Mouse (Mus musculus): ENCODE measurements around the gene Zfp574. TPM values are rescaled to one million over a fixed set of nuclear protein-coding genes. Genes with fewer than 3 reads are reported as not detected.

Gene Zfp574
- total RNA-seq, 1 experiment from 2014 or later, result 23.3 TPM

- peak; percentile 52 for DNase-seq
These were observed 486 bp downstream of the Zfp574 start for GRCm38 (mm10) chr7:25072716-25073390.

DNA sequence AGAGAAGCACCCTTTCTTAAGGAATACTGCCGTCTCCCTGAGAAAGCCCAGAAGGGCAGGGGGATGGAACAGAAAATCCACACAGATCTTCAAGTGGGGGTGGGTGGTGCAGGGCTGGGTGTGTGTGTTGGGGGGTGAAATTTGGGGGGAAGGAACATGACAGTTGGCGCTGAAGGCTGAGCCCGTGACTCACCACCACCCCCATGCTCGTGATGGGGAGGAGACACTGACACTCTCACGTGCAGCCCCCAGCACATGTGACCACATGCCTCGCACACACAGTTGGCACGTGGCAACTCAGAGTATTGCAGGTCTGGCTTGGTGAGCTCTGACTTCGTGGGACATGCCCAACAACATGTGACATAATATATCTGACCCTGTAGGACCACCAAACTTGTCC is 1.6 kb downstream of the Zfp574 start:
- DNase-seq, result no peak

DNA sequence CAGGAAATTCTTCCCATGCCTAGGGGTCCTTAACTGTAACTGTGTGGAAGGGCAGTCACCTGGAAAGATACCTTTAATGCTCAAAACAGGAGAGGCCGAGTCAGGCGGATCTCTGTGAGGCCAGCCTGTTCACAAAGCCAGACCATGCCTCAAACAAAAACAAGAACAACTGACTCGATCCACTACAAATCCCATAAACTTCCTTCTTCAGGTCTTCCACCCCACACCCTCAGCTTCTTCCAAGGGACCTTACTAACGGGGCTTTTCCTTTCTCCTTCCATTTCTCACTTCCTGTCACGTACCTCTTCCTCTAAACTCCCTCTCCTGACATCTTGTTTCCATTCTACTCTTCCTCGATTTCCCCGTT is 3.9 kb downstream of the Zfp574 start:
- DNase-seq, result no peak

DNA sequence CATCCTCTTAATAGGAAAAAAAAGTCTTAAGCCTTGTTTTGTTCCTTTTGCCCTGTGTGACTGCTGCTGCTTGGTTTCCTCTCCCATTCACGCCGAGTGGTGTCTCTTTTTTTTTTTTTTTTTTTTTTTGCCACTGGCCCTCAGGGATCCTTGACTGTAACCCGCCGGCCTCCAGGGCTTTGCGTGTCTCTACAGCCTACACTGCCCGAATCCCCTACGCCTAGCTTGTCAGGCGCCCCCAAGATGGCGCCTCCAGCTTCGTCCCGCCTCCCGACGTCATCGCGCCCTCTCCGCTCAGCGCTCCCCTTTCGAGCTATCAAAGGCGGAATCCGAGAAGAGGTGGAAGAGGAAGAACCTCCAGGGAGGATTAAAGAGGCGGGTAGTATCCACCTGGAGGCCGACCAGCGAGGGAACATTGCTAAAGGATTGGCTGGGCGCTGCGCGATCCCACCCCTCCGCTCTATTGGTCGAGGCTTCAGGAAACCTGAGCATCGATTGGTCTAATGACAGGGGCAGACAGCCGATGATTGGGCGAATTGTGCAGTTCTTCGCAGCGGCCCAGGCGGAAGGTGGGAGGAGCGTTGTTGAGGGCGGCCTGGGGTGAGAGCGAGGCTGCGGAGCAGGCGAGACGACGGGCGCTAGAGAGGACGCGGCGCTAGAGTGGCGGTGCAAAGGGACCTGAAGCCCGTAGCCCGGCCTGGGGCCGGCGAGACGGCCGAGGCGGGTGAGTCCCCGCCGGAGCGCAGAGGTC is 4.5 kb downstream of the Zfp574 start:
- DNase-seq, result peak; percentile 95

DNA sequence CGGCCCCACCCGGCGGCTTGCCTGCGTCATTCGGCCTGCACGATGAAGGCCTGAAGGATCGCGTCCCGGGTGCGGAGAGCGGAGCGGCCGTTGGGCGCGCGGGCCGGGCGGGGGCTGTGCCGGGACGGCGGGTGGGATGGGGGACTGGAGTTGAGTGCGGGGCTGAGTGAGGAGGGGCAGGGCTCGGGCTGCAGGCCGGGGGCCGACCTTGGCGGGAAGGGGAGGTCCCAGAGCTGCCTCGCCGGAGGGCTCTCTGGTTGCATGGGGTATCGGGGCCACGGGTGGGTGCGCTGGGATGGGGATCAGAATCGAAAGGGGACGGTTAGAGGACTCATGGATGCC is 5.0 kb downstream of the Zfp574 start:
- no peak for DNase-seq

DNA sequence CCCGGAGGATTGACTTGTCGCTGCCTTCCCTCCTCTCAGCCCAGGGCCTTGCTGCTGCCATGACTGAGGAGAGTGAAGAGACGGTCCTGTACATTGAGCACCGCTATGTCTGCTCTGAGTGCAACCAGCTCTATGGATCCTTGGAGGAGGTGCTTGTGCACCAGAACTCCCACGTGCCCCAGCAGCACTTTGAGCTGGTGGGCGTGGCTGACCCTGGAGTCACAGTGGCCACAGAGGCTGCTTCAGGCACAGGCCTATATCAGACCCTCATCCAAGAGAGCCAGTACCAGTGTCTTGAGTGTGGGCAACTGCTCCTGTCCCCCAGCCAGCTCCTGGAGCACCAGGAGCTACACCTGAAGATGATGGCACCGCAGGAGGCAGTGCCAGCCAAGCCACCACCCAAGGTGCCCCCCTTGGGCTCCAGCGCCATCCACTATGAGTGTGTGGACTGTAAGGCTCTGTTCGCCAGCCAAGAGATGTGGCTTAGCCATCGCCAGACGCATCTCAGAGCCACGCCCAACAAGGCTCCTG is 7.2 kb downstream of the Zfp574 start:
- DNase-seq, result no peak

GRCm38 (mm10) chr7:25080431-25080830 is 8.1 kb downstream of the Zfp574 start:
- DNase-seq, result no peak

DNA sequence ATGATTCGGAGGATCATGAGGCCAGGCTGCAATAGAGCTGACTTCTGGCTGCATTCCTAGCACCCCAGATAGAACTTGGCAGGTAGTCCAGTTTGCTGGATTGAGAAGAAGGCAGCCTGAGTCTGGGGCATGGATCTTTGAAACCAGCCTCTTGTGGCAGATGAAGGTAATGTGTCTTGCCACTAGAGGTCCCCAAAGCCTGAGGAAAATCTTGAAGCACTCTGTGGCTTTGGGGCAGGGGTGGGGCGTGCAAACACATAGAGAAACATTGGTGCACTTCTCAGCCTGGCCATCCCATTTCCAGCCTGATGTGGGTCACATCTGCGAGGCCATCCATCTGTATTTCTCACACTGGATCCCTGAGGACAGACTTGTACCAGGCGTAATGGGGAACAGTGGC is 10.1 kb downstream of the Zfp574 start:
- no peak for DNase-seq

- no peak for DNase-seq
These were observed 12.3 kb downstream of the Zfp574 start for GRCm38 (mm10) chr7:25084621-25085020.

DNA sequence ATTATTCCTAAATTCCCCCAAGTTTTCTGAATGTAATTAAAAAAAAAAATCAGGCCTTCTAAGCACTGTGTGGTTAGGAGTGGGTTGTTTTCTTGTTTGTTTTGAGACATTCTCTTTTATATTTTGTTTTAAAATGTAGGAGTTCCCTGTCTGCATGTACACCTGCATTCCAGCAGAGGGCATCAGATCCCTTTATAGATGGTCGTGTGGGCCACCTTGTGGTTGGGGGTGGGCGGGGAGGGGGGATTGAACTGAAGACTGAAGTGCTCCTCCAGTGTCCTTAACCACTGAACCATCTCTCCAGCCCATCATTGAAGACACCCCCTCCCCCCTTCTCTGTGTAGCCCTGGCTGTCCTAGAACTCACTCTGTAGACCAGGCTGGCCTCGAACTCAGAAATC is 14.3 kb downstream of the Zfp574 start:
- no peak for DNase-seq

- DNase-seq, result no peak
These were observed 15.0 kb downstream of the Zfp574 start for GRCm38 (mm10) chr7:25087256-25087912.

DNA sequence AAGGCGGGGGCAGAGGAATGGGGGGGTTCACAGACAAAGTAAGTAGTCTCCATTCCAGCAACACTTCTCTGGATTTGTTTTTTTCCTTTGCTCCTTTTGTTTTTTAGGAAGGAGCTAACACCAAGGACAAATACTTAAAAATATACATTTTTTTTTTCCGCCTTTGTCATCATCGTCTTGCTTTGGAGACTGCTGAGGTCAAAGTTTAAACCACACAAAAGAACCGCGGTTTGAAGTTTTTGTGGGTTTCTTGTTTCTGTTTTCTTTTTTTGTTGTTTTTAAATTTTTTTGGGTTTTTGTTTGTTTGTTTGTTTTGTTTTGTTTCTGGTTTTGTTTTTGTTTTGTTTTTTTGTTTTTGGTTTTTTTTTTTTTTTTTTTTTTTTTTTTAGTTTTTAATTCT is 15.6 kb downstream of the Zfp574 start:
- no peak for DNase-seq

- DNase-seq, result no peak
These were observed 16.2 kb downstream of the Zfp574 start for GRCm38 (mm10) chr7:25088531-25088930.

DNA sequence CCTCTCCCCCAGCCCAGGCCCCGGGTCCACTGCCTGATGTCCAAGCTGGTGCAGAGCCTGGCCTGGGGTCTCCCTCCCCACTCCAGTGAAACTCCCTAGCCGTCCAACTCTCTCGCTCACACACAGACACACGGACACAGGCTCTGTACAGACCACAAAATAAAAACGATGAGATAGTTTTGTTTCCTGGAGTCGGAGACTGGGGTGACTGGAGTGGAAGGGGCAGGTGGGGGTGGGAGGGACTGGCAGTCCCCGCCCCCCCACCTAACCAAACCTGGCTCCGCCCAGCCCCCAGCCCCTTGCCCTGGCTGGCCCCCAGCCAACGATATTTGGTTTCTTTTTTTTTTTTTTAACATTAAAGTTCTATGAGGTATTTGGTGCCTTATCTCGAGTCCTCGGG is 16.6 kb downstream of the Zfp574 start:
- DNase-seq, result no peak

GRCm38 (mm10) chr7:25089875-25090274 is 17.5 kb downstream of the Zfp574 start:
- no peak for DNase-seq

DNA sequence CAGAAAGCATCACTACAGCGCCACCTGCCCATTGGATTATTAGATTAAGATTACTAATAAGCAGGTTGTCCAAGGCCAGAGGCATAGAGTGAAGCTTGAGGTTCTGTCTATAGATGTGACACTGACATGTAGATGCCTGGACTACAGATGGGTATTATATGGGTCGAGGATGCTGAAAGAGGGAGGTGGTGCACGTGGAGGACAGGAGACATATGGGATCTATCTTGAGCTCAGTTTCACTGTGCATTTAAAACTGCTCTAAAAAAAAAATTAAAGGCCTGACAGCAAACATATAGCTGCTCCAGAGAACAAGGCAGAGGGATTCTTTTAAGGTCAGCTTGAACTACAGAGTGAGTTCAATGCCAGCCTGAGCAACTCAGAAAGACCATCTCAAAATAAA is 25.8 kb downstream of the Zfp574 start:
- no peak for DNase-seq

DNA sequence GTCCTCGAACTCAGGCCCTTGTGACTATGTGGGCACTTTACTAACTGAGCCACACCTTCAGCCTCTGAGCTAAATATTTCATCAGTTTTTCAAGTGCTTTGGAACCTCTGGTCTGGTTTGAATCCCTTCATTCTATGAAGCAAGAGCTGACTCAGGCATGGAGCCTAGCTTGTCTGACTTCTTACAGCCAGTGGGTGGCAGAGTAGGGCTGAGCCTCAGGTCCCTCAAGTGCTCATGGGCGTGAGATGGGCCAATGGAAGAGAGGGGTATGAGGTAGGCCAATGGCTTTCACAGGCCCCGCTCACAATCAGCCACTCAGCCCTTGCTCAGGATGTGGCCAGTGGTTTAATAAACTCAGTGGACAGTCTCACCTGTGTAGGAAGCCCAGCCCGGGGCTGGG is 27.2 kb downstream of the Zfp574 start:
- no peak for DNase-seq

DNA sequence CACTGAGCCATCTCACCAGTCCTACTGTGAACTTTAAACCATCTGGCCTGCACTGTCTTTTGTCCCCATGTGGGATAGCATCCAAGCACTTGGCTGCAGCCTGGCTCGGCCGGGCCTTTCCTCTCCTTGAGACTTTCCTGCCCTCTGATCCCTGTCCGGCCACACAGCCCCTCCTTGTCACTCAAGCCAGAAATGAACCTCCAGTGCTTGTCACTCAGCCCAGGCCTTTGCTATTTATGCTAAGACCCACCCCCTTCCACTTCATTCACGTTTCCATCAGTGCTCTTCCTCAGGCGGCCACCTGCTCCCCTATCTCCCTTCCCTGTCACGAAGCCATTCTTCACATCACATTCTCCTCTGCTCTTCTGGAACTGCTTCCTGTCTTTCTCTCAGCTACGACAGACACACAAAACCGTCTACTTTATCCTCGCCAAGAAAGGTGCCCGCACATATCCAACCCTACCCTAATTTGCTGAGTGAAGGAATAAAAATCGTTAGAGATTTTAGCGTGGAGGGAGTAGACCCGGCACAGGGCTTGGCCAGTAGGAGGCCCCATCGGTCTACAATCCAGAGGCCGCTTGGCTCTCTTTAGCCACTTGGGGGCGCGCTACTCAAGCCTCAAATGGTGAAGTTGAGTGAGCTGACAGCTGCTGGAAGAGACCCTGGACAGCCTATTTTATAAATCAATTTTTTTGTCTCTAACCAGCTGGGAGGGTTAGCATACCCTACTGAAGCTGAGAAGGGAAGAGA is 33.2 kb downstream of the Zfp574 start:
- peak; percentile 80 for DNase-seq

DNA sequence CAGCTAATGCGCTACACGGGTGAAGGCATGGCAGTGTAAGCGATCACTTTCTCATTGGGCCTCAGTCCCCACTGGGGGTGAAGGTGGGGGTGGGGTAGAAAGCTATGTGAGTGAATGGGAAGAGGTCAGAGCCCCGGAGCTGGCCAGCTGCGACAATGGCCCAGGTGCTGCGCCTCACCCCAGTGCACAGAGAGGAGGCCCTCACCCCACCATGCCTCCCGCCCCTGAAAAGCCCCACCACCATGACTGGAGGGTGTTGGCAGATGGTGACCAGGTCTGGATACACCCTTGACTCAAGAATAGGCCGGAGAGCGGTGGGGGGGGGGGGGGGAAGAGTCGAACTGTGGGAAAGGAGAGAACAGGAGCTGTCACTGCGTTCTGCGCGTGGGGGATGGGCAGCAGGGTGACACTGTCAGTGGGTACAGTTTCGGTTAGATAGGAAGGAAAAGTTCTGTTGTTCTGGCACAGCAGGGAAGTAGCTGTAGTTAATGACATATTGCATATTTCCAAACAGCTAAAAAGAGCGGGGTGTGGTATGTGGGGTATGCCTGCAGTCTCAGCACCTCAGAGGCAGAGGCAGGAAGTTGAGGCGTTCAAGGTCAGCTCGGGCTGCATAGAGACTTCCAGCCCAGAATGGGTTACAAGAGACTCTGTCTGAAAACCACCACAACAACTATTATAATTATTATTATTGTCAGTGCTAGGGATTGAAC is 34.6 kb downstream of the Zfp574 start:
- DNase-seq, result no peak

DNA sequence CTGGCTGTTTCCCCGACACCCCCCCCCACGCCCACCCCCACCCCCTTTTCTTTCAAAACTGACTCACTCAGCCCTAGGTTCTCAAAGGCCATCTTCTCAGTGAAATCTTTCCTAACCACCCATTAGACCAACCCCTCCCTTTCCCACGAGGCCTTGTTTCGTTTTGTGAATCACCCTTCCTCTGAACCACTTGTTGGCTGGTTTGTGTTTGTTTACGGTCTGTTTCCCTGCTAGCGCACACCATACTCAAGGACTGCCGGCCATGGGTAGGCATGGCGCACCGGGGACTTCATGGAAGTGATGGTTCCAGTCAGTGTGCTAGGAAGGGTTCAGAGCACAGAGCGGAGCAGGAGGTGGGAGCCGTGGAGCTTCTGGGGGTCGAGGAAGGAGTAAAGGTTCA is 37.0 kb downstream of the Zfp574 start:
- DNase-seq, result no peak

GRCm38 (mm10) chr7:25110336-25110735 is 38.0 kb downstream of the Zfp574 start:
- DNase-seq, result no peak
